Mouse (Mus musculus): ENCODE results near the gene Rpl22. TPM values are rescaled to one million over a fixed set of nuclear protein-coding genes. Genes with fewer than 3 reads are reported as not detected.

Rpl22 gene
- polyA plus RNA-seq, 1 experiment from 2014 or later = 150 TPM

- H3K4me1 ChIP-seq (ENCODE audit: control insufficient read depth, insufficient read depth, low read length) = peaks cover 4% of the 10 kb centered on the region; the same call in 1 of the 2 replicates
- peaks cover 33% of the 10 kb centered on the region for H3K36me3 ChIP-seq (ENCODE audit: control insufficient read depth, insufficient read depth, low read length)
- 89% methylated on average over 6 of the region's 6 CpGs for WGBS
- no peaks in the 10 kb centered on the region for H3K27me3 ChIP-seq (ENCODE audit: control insufficient read depth, insufficient read depth, low read length)
- no peak overlapping the region for H3K27ac ChIP-seq (ENCODE audit: low read depth, low read length)
- H3K9ac ChIP-seq (replicated peaks; ENCODE audit: low read depth, low read length) = no peak overlapping the region
- H3K4me3 ChIP-seq (ENCODE audit: low read depth, low read length) = no peak overlapping the region
- no peaks in the 10 kb centered on the region for H3K9me3 ChIP-seq (ENCODE audit: control insufficient read depth, low read length)
- H3K4me2 ChIP-seq (ENCODE audit: low read depth, low read length) = no peak overlapping the region
- ATAC-seq (ENCODE audit: low read depth) = no peak
Measured at GRCm38 (mm10) chr4:152304685-152305084, 20.9 kb upstream of the Rpl22 start.

- ATAC-seq (ENCODE audit: low read depth) = no peak
- H3K27ac ChIP-seq (ENCODE audit: low read depth, low read length) = no peak overlapping the region
- H3K4me1 ChIP-seq (ENCODE audit: control insufficient read depth, insufficient read depth, low read length) = peaks cover 4% of the 10 kb centered on the region; the same call in 1 of the 2 replicates
- H3K36me3 ChIP-seq (ENCODE audit: control insufficient read depth, insufficient read depth, low read length) = peaks cover 32% of the 10 kb centered on the region
- H3K9ac ChIP-seq (replicated peaks; ENCODE audit: low read depth, low read length) = no peak overlapping the region; the same call in 1 of the 2 replicates
- WGBS = 45% methylated on average over 6 of the region's 6 CpGs
- no peak overlapping the region for H3K4me3 ChIP-seq (ENCODE audit: low read depth, low read length)
- no peaks in the 10 kb centered on the region for H3K9me3 ChIP-seq (ENCODE audit: control insufficient read depth, low read length)
- H3K4me2 ChIP-seq (ENCODE audit: low read depth, low read length) = no peak overlapping the region
- peaks cover 8% of the 10 kb centered on the region for H3K27me3 ChIP-seq (ENCODE audit: control insufficient read depth, insufficient read depth, low read length)
Measured at GRCm38 (mm10) chr4:152305991-152306390, 19.6 kb upstream of the Rpl22 start.

GRCm38 (mm10) chr4:152307542-152307941 lies 18.0 kb upstream of the Rpl22 start:
- peaks cover 4% of the 10 kb centered on the region; the same call in 1 of the 2 replicates for H3K4me1 ChIP-seq (ENCODE audit: control insufficient read depth, insufficient read depth, low read length)
- ATAC-seq (ENCODE audit: low read depth) = no peak
- H3K4me2 ChIP-seq (ENCODE audit: low read depth, low read length) = no peak overlapping the region
- peaks cover 23% of the 10 kb centered on the region for H3K27me3 ChIP-seq (ENCODE audit: control insufficient read depth, insufficient read depth, low read length)
- no peak overlapping the region for H3K4me3 ChIP-seq (ENCODE audit: low read depth, low read length)
- H3K9me3 ChIP-seq (ENCODE audit: control insufficient read depth, low read length) = no peaks in the 10 kb centered on the region
- no peak overlapping the region for H3K27ac ChIP-seq (ENCODE audit: low read depth, low read length)
- WGBS = 76% methylated on average over 9 of the region's 9 CpGs
- no peak overlapping the region for H3K9ac ChIP-seq (replicated peaks; ENCODE audit: low read depth, low read length)
- peaks cover 24% of the 10 kb centered on the region for H3K36me3 ChIP-seq (ENCODE audit: control insufficient read depth, insufficient read depth, low read length)

GRCm38 (mm10) chr4:152312186-152312585 lies 13.4 kb upstream of the Rpl22 start:
- 5% methylated on average over 14 of the region's 14 CpGs for WGBS
- Histone ChIP-seq H3K36me3 (ENCODE audit: control insufficient read depth, insufficient read depth, low read length) (peaks cover 7% of the 10 kb centered on the region; the same call in 1 of the 2 replicates), H3K27me3 (ENCODE audit: control insufficient read depth, insufficient read depth, low read length) (peaks cover 64% of the 10 kb centered on the region), H3K4me3 (ENCODE audit: low read depth, low read length) (no peak overlapping the region), H3K9me3 (ENCODE audit: control insufficient read depth, low read length) (no peaks in the 10 kb centered on the region), H3K9ac (replicated peaks; ENCODE audit: low read depth, low read length) (no peak overlapping the region), H3K27ac (ENCODE audit: low read depth, low read length) (no peak overlapping the region), H3K4me1 (ENCODE audit: control insufficient read depth, insufficient read depth, low read length) (peaks cover 9% of the 10 kb centered on the region; the same call in 1 of the 2 replicates), H3K4me2 (ENCODE audit: low read depth, low read length) (no peak overlapping the region)
- ATAC-seq (ENCODE audit: low read depth) = no peak

GRCm38 (mm10) chr4:152313211-152313632 lies 12.3 kb upstream of the Rpl22 start:
- peak overlapping the region; percentile 29 for H3K4me3 ChIP-seq (ENCODE audit: low read depth, low read length)
- H3K36me3 ChIP-seq (ENCODE audit: control insufficient read depth, insufficient read depth, low read length) = peaks cover 7% of the 10 kb centered on the region; the same call in 1 of the 2 replicates
- H3K4me1 ChIP-seq (ENCODE audit: control insufficient read depth, insufficient read depth, low read length) = peaks cover 9% of the 10 kb centered on the region; the same call in 1 of the 2 replicates
- H3K9me3 ChIP-seq (ENCODE audit: control insufficient read depth, low read length) = no peaks in the 10 kb centered on the region
- peak overlapping the region; percentile 54 for H3K9ac ChIP-seq (replicated peaks; ENCODE audit: low read depth, low read length)
- H3K4me2 ChIP-seq (ENCODE audit: low read depth, low read length) = peak overlapping the region; percentile 53
- peaks cover 65% of the 10 kb centered on the region for H3K27me3 ChIP-seq (ENCODE audit: control insufficient read depth, insufficient read depth, low read length)
- ATAC-seq (ENCODE audit: low read depth) = peak; percentile 49; the same call in 1 of the 2 replicates
- H3K27ac ChIP-seq (ENCODE audit: low read depth, low read length) = no peak overlapping the region
- under 1% methylated on average over 29 of the region's 29 CpGs for WGBS

GRCm38 (mm10) chr4:152313934-152314333 lies 11.6 kb upstream of the Rpl22 start:
- peaks cover 9% of the 10 kb centered on the region; the same call in 1 of the 2 replicates for H3K4me1 ChIP-seq (ENCODE audit: control insufficient read depth, insufficient read depth, low read length)
- H3K27me3 ChIP-seq (ENCODE audit: control insufficient read depth, insufficient read depth, low read length) = peaks cover 66% of the 10 kb centered on the region
- H3K9ac ChIP-seq (replicated peaks; ENCODE audit: low read depth, low read length) = no peak overlapping the region
- H3K36me3 ChIP-seq (ENCODE audit: control insufficient read depth, insufficient read depth, low read length) = peaks cover 3% of the 10 kb centered on the region; the same call in 1 of the 2 replicates
- peak overlapping the region; percentile 29 for H3K4me3 ChIP-seq (ENCODE audit: low read depth, low read length)
- no peaks in the 10 kb centered on the region for H3K9me3 ChIP-seq (ENCODE audit: control insufficient read depth, low read length)
- no peak for ATAC-seq (ENCODE audit: low read depth)
- peak overlapping the region; percentile 53 for H3K4me2 ChIP-seq (ENCODE audit: low read depth, low read length)
- no peak overlapping the region for H3K27ac ChIP-seq (ENCODE audit: low read depth, low read length)

- Histone ChIP-seq H3K4me2 (ENCODE audit: low read depth, low read length) (peak overlapping the region; percentile 42), H3K4me1 (ENCODE audit: control insufficient read depth, insufficient read depth, low read length) (peaks cover 9% of the 10 kb centered on the region; the same call in 1 of the 2 replicates), H3K27me3 (ENCODE audit: control insufficient read depth, insufficient read depth, low read length) (peaks cover 61% of the 10 kb centered on the region), H3K27ac (ENCODE audit: low read depth, low read length) (no peak overlapping the region), H3K4me3 (ENCODE audit: low read depth, low read length) (peak overlapping the region; percentile 28), H3K36me3 (ENCODE audit: control insufficient read depth, insufficient read depth, low read length) (no peaks in the 10 kb centered on the region), H3K9ac (replicated peaks; ENCODE audit: low read depth, low read length) (0 out of 2 replicates have a peak overlapping the region, but pooled peaks have one; percentile 16), H3K9me3 (ENCODE audit: control insufficient read depth, low read length) (no peaks in the 10 kb centered on the region)
- WGBS = under 1% methylated on average over 43 of the region's 43 CpGs
- ATAC-seq (ENCODE audit: low read depth) = no peak
Measured at GRCm38 (mm10) chr4:152315498-152316213, 9.9 kb upstream of the Rpl22 start.

- 80% methylated on average over 6 of the region's 6 CpGs for WGBS
- H3K9me3 ChIP-seq (ENCODE audit: control insufficient read depth, low read length) = no peaks in the 10 kb centered on the region
- no peak overlapping the region for H3K4me2 ChIP-seq (ENCODE audit: low read depth, low read length)
- no peak overlapping the region for H3K27ac ChIP-seq (ENCODE audit: low read depth, low read length)
- peaks cover 42% of the 10 kb centered on the region for H3K27me3 ChIP-seq (ENCODE audit: control insufficient read depth, insufficient read depth, low read length)
- peaks cover 9% of the 10 kb centered on the region; the same call in 1 of the 2 replicates for H3K4me1 ChIP-seq (ENCODE audit: control insufficient read depth, insufficient read depth, low read length)
- H3K36me3 ChIP-seq (ENCODE audit: control insufficient read depth, insufficient read depth, low read length) = no peaks in the 10 kb centered on the region
- H3K9ac ChIP-seq (replicated peaks; ENCODE audit: low read depth, low read length) = no peak overlapping the region
- H3K4me3 ChIP-seq (ENCODE audit: low read depth, low read length) = no peak overlapping the region
- ATAC-seq (ENCODE audit: low read depth) = no peak
Measured at GRCm38 (mm10) chr4:152317631-152318033, 7.9 kb upstream of the Rpl22 start.

GRCm38 (mm10) chr4:152318517-152319234 lies 6.9 kb upstream of the Rpl22 start, which contains the start of gene Rnf207:
Rnf207 (minus strand) TSS chr4:152318993.
- Histone ChIP-seq H3K4me2 (ENCODE audit: low read depth, low read length) (no peak within 1 kb of the TSS), H3K27ac (ENCODE audit: low read depth, low read length) (no peak within 1 kb of the TSS), H3K36me3 (ENCODE audit: control insufficient read depth, insufficient read depth, low read length) (no peaks in the 10 kb centered on the region), H3K9ac (replicated peaks; ENCODE audit: low read depth, low read length) (no peak within 1 kb of the TSS), H3K4me3 (ENCODE audit: low read depth, low read length) (no peak within 1 kb of the TSS), H3K4me1 (ENCODE audit: control insufficient read depth, insufficient read depth, low read length) (peaks cover 5% of the 10 kb centered on the region; the same call in 1 of the 2 replicates), H3K27me3 (ENCODE audit: control insufficient read depth, insufficient read depth, low read length) (peaks cover 33% of the 10 kb centered on the region), H3K9me3 (ENCODE audit: control insufficient read depth, low read length) (no peaks in the 10 kb centered on the region)
- ATAC-seq (ENCODE audit: low read depth) = no peak
- 4% methylated on average over 26 of the region's 26 CpGs for WGBS
